Mouse (Mus musculus): ENCODE data around the gene Pcca.

GRCm38 (mm10) chr14:122852506-122853057 lies 318.5 kb downstream of the Pcca start:
- TF ChIP-seq CTCF (IDR thresholded peaks at IDR 0.05; ENCODE audit: control insufficient read depth, insufficient read depth, low read length): no peak
- no peak for TF ChIP-seq POLR2A (IDR thresholded peaks at IDR 0.05; ENCODE audit: borderline replicate concordance, control insufficient read depth, low read depth, low read length)

All from bone marrow, adult 2 months (tissue).